Mouse (Mus musculus) ES-E14 (cell line): ENCODE results near the gene Mpp3. TPM values are rescaled to one million over a fixed set of nuclear protein-coding genes. Genes with fewer than 3 reads are reported as not detected.

Source experiments
- DNase-seq: peaks from one replicate; pipeline ENCODE4 v3.0.0-alpha.2; 2013; ENCODE audit warnings: low read depth, low spot score
- H3K27ac ChIP-seq: 2 replicates; pipeline ENCODE4 v1.5.1; 2012; ENCODE audit warnings: low read depth, mild to moderate bottlenecking, low read length, moderate library complexity, mixed read lengths; ENCODE audit not compliant: poor library complexity, insufficient read depth, severe bottlenecking
- H3K36me3 ChIP-seq: 2 replicates; pipeline ENCODE4 v1.6.1; 2012; ENCODE audit warnings: mild to moderate bottlenecking, low read length, moderate library complexity, mixed read lengths; ENCODE audit not compliant: control insufficient read depth, poor library complexity, insufficient read depth, severe bottlenecking
- H3K4me1 ChIP-seq, 2 experiments: fragments of 150-350 bp in 1 of 2; sonication (generic) in 1 of 2; 2 replicates each; pipeline ENCODE4 v1.6.1; 2012; ENCODE audit warnings: low read length in 2 of 2, mild to moderate bottlenecking in 1 of 2, mixed read lengths in 1 of 2; ENCODE audit not compliant: control insufficient read depth in 2 of 2, insufficient read depth in 2 of 2, poor library complexity in 1 of 2
- H3K4me3 ChIP-seq, 2 experiments: fragments of 150-350 bp in 1 of 2; sonication (generic) in 1 of 2; 2 replicates each; pipeline ENCODE4 v1.5.1; 2012; ENCODE audit warnings: low read length in 2 of 2, low read depth in 1 of 2, mild to moderate bottlenecking in 1 of 2, mixed read lengths in 1 of 2; ENCODE audit not compliant: insufficient read depth in 1 of 2, poor library complexity in 1 of 2, severe bottlenecking in 1 of 2
- H3K9ac ChIP-seq: 2 replicates; pipeline ENCODE4 v1.6.1; 2012; ENCODE audit warnings: low read depth, mild to moderate bottlenecking, low read length, mixed read lengths; ENCODE audit not compliant: poor library complexity, insufficient read depth, severe bottlenecking
- H3K9me3 ChIP-seq: fragments of 150-350 bp; sonication (generic); 2 replicates; pipeline ENCODE4 v1.6.1; 2012; ENCODE audit warnings: low read depth, mild to moderate bottlenecking, low read length; ENCODE audit not compliant: control insufficient read depth, insufficient read depth
- CHD2 ChIP-seq: IDR thresholded peaks from 2 replicates; pipeline ENCODE4 v1.6.1; 2014; ENCODE audit warnings: mild to moderate bottlenecking, low read depth, low read length, inconsistent platforms
- HCFC1 ChIP-seq: IDR thresholded peaks from 2 replicates; pipeline ENCODE4 v1.6.1; 2012; ENCODE audit warnings: low read length, inconsistent platforms, borderline replicate concordance; ENCODE audit not compliant: insufficient read depth
- MAFK ChIP-seq: IDR thresholded peaks from 2 replicates; pipeline ENCODE4 v1.6.1; 2014; ENCODE audit warnings: mild to moderate bottlenecking, low read depth, low read length, inconsistent platforms; ENCODE audit not compliant: insufficient read depth
- ZC3H11A ChIP-seq: IDR thresholded peaks from 2 replicates; pipeline ENCODE4 v1.6.1; 2012; ENCODE audit warnings: low read depth, mild to moderate bottlenecking, inconsistent platforms, low read length, borderline replicate concordance
- ZNF384 ChIP-seq: IDR thresholded peaks from 2 replicates; pipeline ENCODE4 v1.6.1; 2012; ENCODE audit warnings: low read depth, low read length, inconsistent platforms
- in situ Hi-C, 2 experiments: fragments of 600-800 bp; cut with MboI; formaldehyde crosslinking; loops; one replicate each; pipeline ENCODE4 v1.15.1; 2025; ENCODE audit warnings: low sequenced_read_pairs in 2 of 2, inconsistent platforms in 1 of 2; ENCODE audit not compliant: unreplicated experiment in 2 of 2
- total RNA-seq: library from RNA; depleted of rRNA; stranded (reverse); fragments of 300-350 nt; gene quantifications from 2 replicates; pipeline ENCODE4 v1.2.3, GENCODE M21; 2012

Mpp3 gene
- total RNA-seq, 1 experiment, result 5.2 TPM

- no peak for TF ChIP-seq ZC3H11A
- TF ChIP-seq CHD2, result no peak
- no peak for TF ChIP-seq HCFC1
- Histone ChIP-seq H3K27ac (no peak overlapping the region), H3K36me3 (no peaks in the 10 kb centered on the region), H3K4me3 (peak overlapping the region; percentile 25 to 67), H3K4me1 (peaks cover 0 to 19% of the 10 kb centered on the region in 2 experiments; a peak in 2 of 4 replicates), H3K9me3 (no peaks in the 10 kb centered on the region), H3K9ac (peak overlapping the region; percentile 52)
- in situ Hi-C loops, result no loop called here
- no peak for DNase-seq
These were observed 64.6 kb downstream of the Mpp3 start for GRCm38 (mm10) chr11:101963473-101964291.

GRCm38 (mm10) chr11:101963043-101963442 lies 65.2 kb downstream of the Mpp3 start:
- Histone ChIP-seq H3K9ac (no peak overlapping the region), H3K9me3 (no peaks in the 10 kb centered on the region), H3K4me3 (peak overlapping the region; percentile 25 to 67; a peak in 1 of 4 replicates), H3K36me3 (no peaks in the 10 kb centered on the region), H3K4me1 (peaks cover 0 to 17% of the 10 kb centered on the region in 2 experiments; a peak in 2 of 4 replicates), H3K27ac (no peak overlapping the region)
- no peak for DNase-seq
- no peak for TF ChIP-seq HCFC1
- TF ChIP-seq MAFK, result no peak
- TF ChIP-seq ZC3H11A, result no peak
- TF ChIP-seq CHD2, result no peak
- no peak for TF ChIP-seq ZNF384
- in situ Hi-C loops, result no loop called here

GRCm38 (mm10) chr11:101957476-101957875 lies 70.8 kb downstream of the Mpp3 start:
- no peaks in the 10 kb centered on the region for H3K36me3 ChIP-seq
- no peak for DNase-seq
- H3K9me3 ChIP-seq, result no peaks in the 10 kb centered on the region
- no peak overlapping the region for H3K9ac ChIP-seq
- peaks cover 0 to 3% of the 10 kb centered on the region in 2 experiments; a peak in 1 of 4 replicates for H3K4me1 ChIP-seq
- H3K4me3 ChIP-seq, result no peak overlapping the region
- H3K27ac ChIP-seq, result no peak overlapping the region
- no peak for TF ChIP-seq CHD2
- TF ChIP-seq MAFK, result no peak
- no peak for TF ChIP-seq ZNF384
- no peak for TF ChIP-seq HCFC1
- TF ChIP-seq ZC3H11A, result no peak
- in situ Hi-C loops, result no loop called here

- Histone ChIP-seq H3K9ac (no peak overlapping the region), H3K4me1 (peaks cover 0 to 3% of the 10 kb centered on the region in 2 experiments; a peak in 1 of 4 replicates), H3K4me3 (no peak overlapping the region), H3K36me3 (no peaks in the 10 kb centered on the region), H3K9me3 (no peaks in the 10 kb centered on the region), H3K27ac (no peak overlapping the region)
- no peak for DNase-seq
- TF ChIP-seq ZNF384 (no peak), HCFC1 (no peak), CHD2 (no peak), ZC3H11A (no peak), MAFK (no peak)
- in situ Hi-C loops, result no loop called here
These were observed 74.8 kb downstream of the Mpp3 start for GRCm38 (mm10) chr11:101953441-101953840.
